Mouse (Mus musculus): Measurements from ENCODE around the gene Tmem252. TPM values are rescaled to one million over a fixed set of nuclear protein-coding genes. Genes with fewer than 3 reads are reported as not detected.

The Tmem252 gene
- 0.14 TPM in 2 replicates for polyA plus RNA-seq (2015; fragmentation: Nextera tagmentation; extraction: Ambion mirVana)

- H3K27me3 ChIP-seq: no peaks in the 10 kb centered on the region
- H3K4me1 ChIP-seq (replicated peaks): no peaks in the 10 kb centered on the region
- H3K4me2 ChIP-seq: no peak within 1 kb of the TSS
- no peak within 1 kb of the TSS for H3K4me3 ChIP-seq (replicated peaks)
- ATAC-seq (ENCODE audit: insufficient read depth): no peak
- no peak within 1 kb of the TSS for H3K9ac ChIP-seq
- no peaks in the 10 kb centered on the region for H3K9me3 ChIP-seq (replicated peaks)
- 43% methylated on average over 4 of the region's 4 CpGs for WGBS (ENCODE audit: insufficient replicate concordance)
- no peaks in the 10 kb centered on the region for H3K36me3 ChIP-seq (replicated peaks)
- no peak within 1 kb of the TSS for H3K27ac ChIP-seq (replicated peaks)
These were observed at the start of gene Tmem252 for GRCm38 (mm10) chr19:24673762-24674161. Gene Tmem252 (plus strand): TSS chr19:24674008.

- H3K4me1 ChIP-seq (replicated peaks): no peaks in the 10 kb centered on the region
- no peak overlapping the region for H3K9ac ChIP-seq
- no peaks in the 10 kb centered on the region for H3K27me3 ChIP-seq
- no peak overlapping the region for H3K4me2 ChIP-seq
- 59% methylated on average over 4 of the region's 4 CpGs for WGBS (ENCODE audit: insufficient replicate concordance)
- H3K9me3 ChIP-seq (replicated peaks): no peaks in the 10 kb centered on the region
- no peak overlapping the region for H3K4me3 ChIP-seq (replicated peaks)
- no peak overlapping the region for H3K27ac ChIP-seq (replicated peaks)
- H3K36me3 ChIP-seq (replicated peaks): no peaks in the 10 kb centered on the region
- no peak for ATAC-seq (ENCODE audit: insufficient read depth)
These were observed 45.8 kb upstream of the Tmem252 start for GRCm38 (mm10) chr19:24628049-24628448.

DNA sequence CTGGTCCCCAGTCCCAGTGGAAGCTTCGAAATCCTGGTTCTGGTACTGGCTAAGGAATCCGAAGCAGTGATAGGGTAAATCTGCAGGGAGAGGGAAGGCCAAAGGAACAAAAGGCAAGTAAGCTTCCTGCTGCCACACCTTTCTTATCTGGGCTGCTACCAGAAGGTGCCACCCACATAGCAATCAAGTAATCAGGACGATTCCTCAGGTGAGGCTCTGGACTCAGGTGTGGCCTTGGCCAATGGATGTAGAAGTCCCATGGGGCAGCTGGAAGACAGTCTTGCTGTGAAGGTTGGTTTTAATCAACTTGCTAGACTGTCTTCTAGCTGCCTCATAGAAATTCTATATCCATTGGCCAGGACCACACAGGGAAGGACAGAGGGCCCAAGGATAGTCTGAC, 40.8 kb upstream of the Tmem252 start:
- Histone ChIP-seq H3K9me3 (replicated peaks) (no peaks in the 10 kb centered on the region), H3K27ac (replicated peaks) (no peak overlapping the region), H3K36me3 (replicated peaks) (no peaks in the 10 kb centered on the region), H3K4me1 (replicated peaks) (no peaks in the 10 kb centered on the region), H3K27me3 (no peaks in the 10 kb centered on the region), H3K9ac (no peak overlapping the region), H3K4me2 (no peak overlapping the region), H3K4me3 (replicated peaks) (no peak overlapping the region)
- no peak for ATAC-seq (ENCODE audit: insufficient read depth)
- WGBS (ENCODE audit: insufficient replicate concordance): 51% methylated on average over 3 of the region's 3 CpGs

GRCm38 (mm10) chr19:24634602-24635001, 39.2 kb upstream of the Tmem252 start:
- no peaks in the 10 kb centered on the region for H3K36me3 ChIP-seq (replicated peaks)
- no peak for ATAC-seq (ENCODE audit: insufficient read depth)
- WGBS (ENCODE audit: insufficient replicate concordance): 4% methylated on average over 7 of the region's 7 CpGs
- H3K4me3 ChIP-seq (replicated peaks): no peak overlapping the region
- H3K4me1 ChIP-seq (replicated peaks): no peaks in the 10 kb centered on the region
- no peak overlapping the region for H3K9ac ChIP-seq
- H3K27ac ChIP-seq (replicated peaks): no peak overlapping the region
- no peaks in the 10 kb centered on the region for H3K27me3 ChIP-seq
- H3K9me3 ChIP-seq (replicated peaks): no peaks in the 10 kb centered on the region
- no peak overlapping the region for H3K4me2 ChIP-seq

DNA sequence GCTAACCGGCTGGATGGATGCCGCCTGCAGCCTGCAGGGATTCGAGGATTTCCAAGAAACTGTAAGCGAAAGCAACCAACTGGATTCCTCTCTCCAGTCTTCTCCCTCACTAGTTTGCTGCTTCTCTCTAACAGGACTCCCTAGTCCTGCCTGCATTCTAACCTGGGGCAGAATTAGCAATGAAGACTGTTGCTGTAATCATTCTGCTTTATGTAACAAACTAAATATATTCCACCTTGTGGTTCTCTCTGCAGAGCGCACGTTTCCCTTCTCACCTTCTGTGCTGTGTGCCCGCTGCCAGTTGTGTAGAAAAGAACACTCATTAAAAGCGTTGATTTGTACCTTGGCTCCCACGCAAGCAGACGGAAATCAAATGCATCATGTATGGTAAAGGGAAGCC, 37.2 kb upstream of the Tmem252 start:
- ATAC-seq (ENCODE audit: insufficient read depth): no peak
- H3K27me3 ChIP-seq: no peaks in the 10 kb centered on the region
- no peaks in the 10 kb centered on the region for H3K4me1 ChIP-seq (replicated peaks)
- H3K36me3 ChIP-seq (replicated peaks): no peaks in the 10 kb centered on the region
- H3K4me2 ChIP-seq: no peak overlapping the region
- H3K27ac ChIP-seq (replicated peaks): no peak overlapping the region
- 65% methylated on average over 10 of the region's 10 CpGs for WGBS (ENCODE audit: insufficient replicate concordance)
- H3K9me3 ChIP-seq (replicated peaks): no peaks in the 10 kb centered on the region
- H3K4me3 ChIP-seq (replicated peaks): no peak overlapping the region
- H3K9ac ChIP-seq: no peak overlapping the region

GRCm38 (mm10) chr19:24637988-24638387, 35.8 kb upstream of the Tmem252 start:
- no peak overlapping the region for H3K27ac ChIP-seq (replicated peaks)
- no peak overlapping the region for H3K4me3 ChIP-seq (replicated peaks)
- H3K9ac ChIP-seq: no peak overlapping the region
- no peak overlapping the region for H3K4me2 ChIP-seq
- H3K36me3 ChIP-seq (replicated peaks): no peaks in the 10 kb centered on the region
- H3K4me1 ChIP-seq (replicated peaks): no peaks in the 10 kb centered on the region
- H3K9me3 ChIP-seq (replicated peaks): no peaks in the 10 kb centered on the region
- H3K27me3 ChIP-seq: no peaks in the 10 kb centered on the region
- WGBS (ENCODE audit: insufficient replicate concordance): 64% methylated on average over 6 of the region's 6 CpGs
- ATAC-seq (ENCODE audit: insufficient read depth): no peak

- H3K27ac ChIP-seq (replicated peaks): no peak overlapping the region
- no peaks in the 10 kb centered on the region for H3K27me3 ChIP-seq
- no peaks in the 10 kb centered on the region for H3K4me1 ChIP-seq (replicated peaks)
- ATAC-seq (ENCODE audit: insufficient read depth): no peak
- no peak overlapping the region for H3K4me3 ChIP-seq (replicated peaks)
- no peak overlapping the region for H3K9ac ChIP-seq
- WGBS (ENCODE audit: insufficient replicate concordance): 58% methylated on average over 6 of the region's 6 CpGs
- no peaks in the 10 kb centered on the region for H3K9me3 ChIP-seq (replicated peaks)
- no peak overlapping the region for H3K4me2 ChIP-seq
- H3K36me3 ChIP-seq (replicated peaks): no peaks in the 10 kb centered on the region
These were observed 32.8 kb upstream of the Tmem252 start for GRCm38 (mm10) chr19:24640982-24641381.

DNA sequence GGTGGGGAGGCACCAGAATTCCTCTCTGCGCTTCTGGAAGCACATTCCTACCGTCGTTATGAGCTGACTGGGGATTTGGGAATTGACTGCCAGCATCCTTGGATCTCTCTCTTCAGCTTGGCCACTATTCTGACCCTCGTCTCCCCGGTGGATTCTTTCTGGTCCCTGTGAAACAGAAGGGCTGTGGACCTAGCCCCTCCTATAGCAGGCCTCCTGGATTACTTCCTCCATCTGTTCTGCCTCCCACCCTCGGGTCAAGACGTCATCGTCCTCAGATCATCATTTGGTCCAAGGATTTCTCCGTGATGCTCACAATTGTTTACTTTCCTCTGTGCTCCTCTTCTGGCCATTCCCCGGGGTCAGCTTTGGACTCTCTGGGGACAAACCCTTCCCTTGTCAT, 28.8 kb upstream of the Tmem252 start:
- no peaks in the 10 kb centered on the region for H3K36me3 ChIP-seq (replicated peaks)
- no peaks in the 10 kb centered on the region for H3K9me3 ChIP-seq (replicated peaks)
- no peak overlapping the region for H3K4me3 ChIP-seq (replicated peaks)
- H3K27ac ChIP-seq (replicated peaks): no peak overlapping the region
- WGBS (ENCODE audit: insufficient replicate concordance): 53% methylated on average over 10 of the region's 10 CpGs
- ATAC-seq (ENCODE audit: insufficient read depth): no peak
- H3K27me3 ChIP-seq: no peaks in the 10 kb centered on the region
- no peak overlapping the region for H3K9ac ChIP-seq
- no peak overlapping the region for H3K4me2 ChIP-seq
- H3K4me1 ChIP-seq (replicated peaks): no peaks in the 10 kb centered on the region

DNA sequence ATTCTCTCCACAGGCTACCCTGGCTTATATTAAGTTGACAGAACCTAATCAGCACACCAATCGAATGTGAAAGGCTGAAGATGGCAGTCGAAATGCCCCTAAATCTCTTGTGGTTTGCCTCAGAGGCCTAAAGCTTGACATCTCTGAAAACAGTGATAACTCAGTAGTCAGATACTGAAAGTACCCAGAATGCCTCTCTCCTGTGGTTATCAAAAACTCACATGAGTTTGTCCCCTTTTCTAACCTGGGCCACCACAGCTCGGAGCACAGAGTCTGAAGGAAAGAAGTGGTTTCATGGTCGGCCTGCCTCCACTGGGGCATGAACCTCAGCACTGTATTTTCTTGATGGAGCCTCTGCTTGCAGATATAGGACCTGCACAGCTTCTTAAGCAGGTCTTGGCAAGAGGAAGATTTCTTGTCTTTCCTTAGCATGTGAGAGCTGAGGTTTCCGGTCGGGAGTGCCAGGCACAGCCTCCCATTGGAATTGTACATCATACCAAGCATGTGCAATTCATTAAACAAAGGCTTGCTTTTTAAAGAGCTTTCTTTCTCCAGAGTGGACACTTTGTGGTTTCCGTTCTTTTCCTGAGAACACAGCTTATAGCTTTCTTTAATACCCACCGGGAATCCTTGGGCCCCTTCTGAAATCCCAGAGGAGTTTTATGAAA, 27.5 kb upstream of the Tmem252 start:
- no peaks in the 10 kb centered on the region for H3K9me3 ChIP-seq (replicated peaks)
- no peak overlapping the region for H3K4me3 ChIP-seq (replicated peaks)
- 44% methylated on average over 8 of the region's 8 CpGs for WGBS (ENCODE audit: insufficient replicate concordance)
- H3K27ac ChIP-seq (replicated peaks): no peak overlapping the region
- H3K9ac ChIP-seq: no peak overlapping the region
- H3K27me3 ChIP-seq: no peaks in the 10 kb centered on the region
- H3K4me2 ChIP-seq: no peak overlapping the region
- no peaks in the 10 kb centered on the region for H3K4me1 ChIP-seq (replicated peaks)
- H3K36me3 ChIP-seq (replicated peaks): no peaks in the 10 kb centered on the region
- ATAC-seq (ENCODE audit: insufficient read depth): no peak

- 70% methylated on average over 8 of the region's 8 CpGs for WGBS (ENCODE audit: insufficient replicate concordance)
- Histone ChIP-seq H3K36me3 (replicated peaks) (no peaks in the 10 kb centered on the region), H3K9me3 (replicated peaks) (no peaks in the 10 kb centered on the region), H3K27ac (replicated peaks) (no peak overlapping the region), H3K4me2 (no peak overlapping the region), H3K4me1 (replicated peaks) (no peaks in the 10 kb centered on the region), H3K27me3 (no peaks in the 10 kb centered on the region), H3K9ac (no peak overlapping the region), H3K4me3 (replicated peaks) (no peak overlapping the region)
- no peak for ATAC-seq (ENCODE audit: insufficient read depth)
These were observed 25.8 kb upstream of the Tmem252 start for GRCm38 (mm10) chr19:24648016-24648415.

GRCm38 (mm10) chr19:24650428-24650827, 23.4 kb upstream of the Tmem252 start:
- WGBS (ENCODE audit: insufficient replicate concordance): 65% methylated on average over 8 of the region's 8 CpGs
- no peak for ATAC-seq (ENCODE audit: insufficient read depth)
- H3K4me3 ChIP-seq (replicated peaks): no peak overlapping the region
- H3K36me3 ChIP-seq (replicated peaks): no peaks in the 10 kb centered on the region
- no peaks in the 10 kb centered on the region for H3K9me3 ChIP-seq (replicated peaks)
- H3K9ac ChIP-seq: no peak overlapping the region
- no peaks in the 10 kb centered on the region for H3K27me3 ChIP-seq
- H3K4me1 ChIP-seq (replicated peaks): no peaks in the 10 kb centered on the region
- no peak overlapping the region for H3K4me2 ChIP-seq
- H3K27ac ChIP-seq (replicated peaks): no peak overlapping the region

DNA sequence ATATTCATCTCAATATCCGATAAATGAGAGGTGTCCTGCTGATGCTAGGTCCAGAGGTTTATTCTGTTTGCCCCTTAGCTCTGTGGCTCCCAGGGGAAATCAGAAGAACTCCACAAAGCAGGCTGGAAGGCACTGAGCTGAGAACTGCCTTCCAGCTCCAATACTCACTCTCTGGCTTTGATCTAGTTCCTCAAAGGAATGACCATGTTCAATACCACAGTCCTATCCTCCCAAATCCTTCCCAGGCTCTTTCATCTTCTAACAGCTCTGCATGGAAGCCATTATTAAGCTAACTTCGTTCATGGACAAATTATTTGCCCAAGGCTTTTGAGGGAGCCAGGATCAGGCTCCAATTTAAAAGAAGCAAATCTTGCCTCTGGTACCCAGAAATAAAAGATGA, 22.2 kb upstream of the Tmem252 start:
- H3K27me3 ChIP-seq: no peaks in the 10 kb centered on the region
- no peak overlapping the region for H3K9ac ChIP-seq
- H3K4me2 ChIP-seq: no peak overlapping the region
- H3K4me1 ChIP-seq (replicated peaks): no peaks in the 10 kb centered on the region
- H3K36me3 ChIP-seq (replicated peaks): no peaks in the 10 kb centered on the region
- no peak for ATAC-seq (ENCODE audit: insufficient read depth)
- 44% methylated on average over 2 of the region's 2 CpGs for WGBS (ENCODE audit: insufficient replicate concordance)
- H3K9me3 ChIP-seq (replicated peaks): no peaks in the 10 kb centered on the region
- H3K27ac ChIP-seq (replicated peaks): no peak overlapping the region
- H3K4me3 ChIP-seq (replicated peaks): no peak overlapping the region

Data from liver, embryonic 15.5 days (tissue).